Mouse (Mus musculus) brain, embryonic 14.5 days (tissue): ENCODE data around the gene Gsn. TPM values are rescaled to one million over a fixed set of nuclear protein-coding genes. Genes with fewer than 3 reads are reported as not detected.
A peak's percentile ranks its signal among the peaks of the same experiment; 100 is the strongest.

Source experiments
- DNase-seq: peaks from one replicate; pipeline ENCODE4 v3.0.0-alpha.2; 2011; ENCODE audit warnings: low read depth
- CTCF ChIP-seq: fragments of 200-500 bp; IDR thresholded peaks from 2 replicates; pipeline ENCODE4 v1.5.1; 2012; ENCODE audit warnings: inconsistent platforms, mild to moderate bottlenecking, moderate library complexity, borderline replicate concordance; ENCODE audit not compliant: insufficient read depth, insufficient read length; ENCODE audit errors: extremely low read depth
- POLR2A ChIP-seq: fragments of 200-500 bp; IDR thresholded peaks from 2 replicates; pipeline ENCODE4 v1.6.1; 2012; ENCODE audit warnings: mild to moderate bottlenecking, inconsistent platforms, borderline replicate concordance; ENCODE audit not compliant: poor library complexity, insufficient read depth, insufficient read length, severe bottlenecking; ENCODE audit errors: extremely low read depth
- polyA plus RNA-seq: library from polyadenylated mRNA; depleted of rRNA; stranded (reverse); fragments of >200 nt; gene quantifications from 2 replicates; pipeline ENCODE4 v1.2.3, GENCODE M21; 2012

Gene Gsn
- polyA plus RNA-seq, 1 experiment, result 26.6 TPM

DNA sequence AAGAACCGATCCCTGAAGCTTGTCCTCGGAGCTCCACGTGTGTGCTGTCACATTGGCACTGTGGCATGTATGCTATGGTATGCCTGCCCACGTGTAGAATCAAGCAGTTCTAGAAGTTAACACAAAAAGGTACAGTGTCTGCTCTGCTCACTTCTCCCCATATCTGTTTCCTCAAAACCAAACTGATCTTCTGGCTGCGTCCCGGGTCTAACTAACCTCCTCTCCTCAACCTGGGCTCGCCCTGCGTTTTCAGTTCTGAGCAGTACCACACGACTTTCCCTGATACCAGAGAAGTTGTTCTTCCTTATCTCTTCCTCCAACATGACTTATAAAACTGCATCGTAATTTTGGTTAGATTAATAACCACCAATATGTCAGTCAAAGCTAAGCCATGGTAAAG is 71.4 kb downstream of the Gsn start:
- DNase-seq, result no peak
- TF ChIP-seq CTCF (no peak), POLR2A (no peak)

DNA sequence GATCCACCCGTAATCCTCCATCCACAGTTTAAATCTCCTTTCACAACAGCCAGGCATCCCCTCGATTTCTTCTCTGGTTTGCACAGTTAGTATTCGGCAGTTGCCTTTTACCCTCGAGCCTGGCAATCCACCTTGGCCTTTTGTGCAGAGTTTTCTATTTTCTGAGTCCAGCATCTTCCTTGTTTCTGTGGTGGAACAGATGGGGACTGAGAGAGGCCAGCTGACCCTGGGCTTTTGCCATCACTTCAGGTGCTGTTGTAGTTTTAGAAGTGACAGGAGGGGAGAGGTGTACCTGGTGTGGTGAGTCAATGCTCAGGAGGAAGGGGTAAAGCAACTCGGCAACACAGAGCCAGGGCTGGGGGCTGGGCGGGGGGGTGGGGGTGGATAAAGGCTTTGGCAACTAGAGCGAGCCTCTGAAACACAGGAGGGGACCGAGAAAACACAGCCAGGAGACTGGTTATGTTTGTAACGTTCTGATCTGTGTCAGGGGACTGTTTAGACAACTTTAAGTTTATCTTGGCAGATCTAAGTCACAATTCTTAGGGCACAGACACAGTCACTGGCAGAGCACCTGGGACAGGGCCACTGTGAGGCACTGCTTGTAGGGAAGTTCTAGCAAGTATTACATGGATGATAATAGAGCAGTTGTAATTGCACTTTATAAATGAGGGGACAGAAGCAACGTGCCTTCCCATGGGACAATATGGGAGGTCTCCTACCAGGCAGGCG is 72.0 kb downstream of the Gsn start:
- TF ChIP-seq POLR2A, result no peak
- no peak for TF ChIP-seq CTCF
- no peak for DNase-seq

DNA sequence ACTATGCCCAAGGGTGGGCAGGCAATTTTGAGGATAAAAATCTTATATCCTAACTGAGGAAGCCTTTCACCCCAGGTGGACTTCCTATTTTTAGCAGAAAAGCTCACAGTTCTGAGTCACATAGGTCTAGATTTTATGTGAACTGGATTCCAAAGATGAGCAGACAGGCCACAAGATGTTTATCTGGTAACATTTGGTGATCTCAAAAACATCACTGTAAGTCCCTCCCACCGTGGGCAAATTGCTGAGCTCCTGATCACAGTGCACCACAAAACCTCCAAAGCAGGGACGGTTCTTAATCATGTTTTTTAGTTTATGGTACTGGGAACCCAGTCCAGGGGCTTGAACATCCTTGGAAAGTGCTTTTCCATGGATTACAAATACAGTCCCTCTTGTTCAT is 72.9 kb downstream of the Gsn start:
- DNase-seq, result no peak
- TF ChIP-seq CTCF (no peak), POLR2A (no peak)

DNA sequence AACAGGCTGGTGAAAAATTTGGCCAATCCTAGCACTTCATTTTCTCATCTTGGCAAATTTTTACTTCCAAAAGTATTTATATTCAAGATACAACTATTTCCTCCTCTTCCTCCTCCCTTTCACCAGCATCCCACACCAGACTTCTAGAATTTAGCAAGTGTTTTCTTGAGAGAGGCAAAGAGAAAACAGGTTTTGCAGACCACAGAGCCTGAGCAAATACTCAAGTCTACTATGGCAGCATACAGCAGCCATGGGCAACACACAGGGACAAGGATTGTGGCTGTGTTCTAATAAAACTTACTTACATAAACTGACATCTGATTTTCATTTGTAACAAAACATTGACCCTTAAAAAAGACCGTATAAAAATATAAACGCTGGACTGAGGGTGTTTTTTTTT is 75.0 kb downstream of the Gsn start:
- TF ChIP-seq POLR2A (no peak), CTCF (no peak)
- DNase-seq, result no peak

DNA sequence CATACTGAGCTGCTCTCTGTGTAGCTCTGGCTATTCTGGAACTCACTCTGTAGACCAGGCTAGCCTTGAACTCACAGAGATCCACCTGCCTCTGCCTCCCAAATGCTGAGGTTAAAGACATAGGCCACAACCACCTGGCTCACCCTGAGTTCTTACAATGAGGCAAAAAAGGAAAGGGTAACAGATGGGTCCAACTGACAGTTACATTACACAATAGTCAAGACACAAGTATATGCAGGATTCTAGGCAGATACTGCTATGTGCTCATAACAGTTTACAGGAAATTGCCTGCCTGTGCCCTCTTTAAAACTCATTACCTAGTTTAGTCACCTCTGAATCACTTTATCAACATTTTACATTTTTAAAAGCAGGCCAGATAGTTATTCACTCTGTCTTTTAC is 77.5 kb downstream of the Gsn start:
- no peak for DNase-seq

DNA sequence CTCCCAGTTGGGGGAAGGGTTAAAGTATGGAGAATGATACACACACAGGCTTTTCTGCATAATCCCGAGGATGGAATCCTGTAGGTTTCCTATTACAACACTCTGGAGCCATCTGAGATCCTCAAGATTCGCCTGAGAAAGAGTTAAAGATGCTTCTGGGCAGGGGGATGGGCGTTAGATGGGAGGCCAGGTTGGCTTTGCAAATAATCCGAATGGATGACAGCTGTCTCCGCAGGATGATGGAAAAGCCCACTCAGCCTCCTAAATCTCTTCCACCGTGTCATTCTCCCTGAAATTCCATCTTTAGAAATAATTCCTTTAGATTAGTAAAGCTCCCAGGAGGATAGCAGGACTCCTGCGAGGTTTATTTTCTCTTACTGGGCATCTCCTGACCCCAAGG is 79.4 kb downstream of the Gsn start:
- peak; percentile 11 for DNase-seq
- no peak for TF ChIP-seq CTCF
- TF ChIP-seq POLR2A, result no peak

More for the DNA sequence above, 77.5 kb downstream of the Gsn start:
- TF ChIP-seq CTCF, result no peak
- TF ChIP-seq POLR2A, result no peak

DNA sequence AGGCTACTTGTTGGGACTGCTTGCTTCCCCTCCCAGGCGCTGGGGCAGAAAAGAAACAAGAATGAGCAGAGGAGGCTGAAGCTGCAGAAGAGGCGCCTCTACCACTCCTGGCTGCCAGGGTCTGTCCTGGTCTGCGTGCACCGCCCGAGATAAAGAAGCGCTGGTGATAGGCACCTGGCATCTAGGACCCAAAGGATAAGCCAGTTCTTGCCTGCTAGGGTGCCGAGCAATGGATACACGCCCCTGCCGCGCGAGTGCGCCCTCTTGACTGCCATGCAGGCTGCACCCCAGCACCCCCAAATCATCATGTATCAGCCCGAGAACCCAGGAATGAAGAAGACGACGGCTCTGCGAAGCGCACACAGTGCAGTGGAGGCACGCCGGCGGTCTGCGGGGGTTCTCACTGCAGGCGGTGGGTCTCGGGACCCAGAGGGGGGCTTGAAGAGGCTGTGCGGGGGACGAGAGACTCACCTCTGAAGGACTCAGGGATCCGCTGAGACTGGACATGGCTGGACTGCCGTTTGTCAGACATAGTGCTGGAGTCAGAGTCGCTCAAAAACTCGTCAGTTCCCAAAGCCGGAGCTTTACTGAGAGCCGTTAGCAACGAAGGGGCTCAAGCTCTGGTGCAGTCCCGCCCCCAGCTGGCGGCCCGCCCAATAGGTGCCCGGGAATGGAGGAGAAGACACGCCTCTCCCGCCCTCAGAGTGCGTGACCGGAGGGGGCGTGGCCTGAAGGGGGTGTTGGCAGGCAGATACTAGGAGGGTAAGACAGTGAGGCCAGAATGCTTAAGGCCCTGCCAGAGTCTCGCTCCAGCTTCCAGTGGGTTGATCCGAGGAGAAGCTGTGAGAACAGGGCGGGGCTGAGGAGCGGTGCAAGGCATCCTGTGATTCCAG is 80.5 kb downstream of the Gsn start, which contains the start of gene Stom:
Gene Stom, minus strand, starts transcription at position 589 of the 893 bp plus-strand sequence.
- TF ChIP-seq POLR2A (0 out of 2 replicates have a peak, but pooled peaks have one; percentile 5), CTCF (no peak)
- DNase-seq, result peak; percentile 99

DNA sequence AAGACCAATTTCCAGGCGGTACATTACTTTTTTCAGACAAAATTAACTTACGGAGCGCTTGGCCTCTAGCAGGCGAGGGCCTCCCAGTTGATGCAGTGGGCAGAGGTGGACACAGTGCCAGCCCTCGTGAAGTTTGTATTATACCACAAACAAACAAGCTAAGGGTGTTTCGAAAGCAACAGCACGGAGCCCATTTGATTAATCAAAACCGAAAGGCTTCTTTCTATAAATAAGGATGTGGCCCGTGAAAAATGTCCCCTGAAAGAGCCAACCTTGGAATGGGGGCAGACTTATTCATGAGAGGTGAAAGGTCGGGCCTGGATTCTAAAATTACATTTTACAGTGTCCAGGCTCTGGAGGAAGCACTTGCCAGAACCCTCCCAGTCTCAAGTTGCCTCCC is 81.2 kb downstream of the Gsn start:
- no peak for TF ChIP-seq CTCF
- no peak for TF ChIP-seq POLR2A
- no peak for DNase-seq

DNA sequence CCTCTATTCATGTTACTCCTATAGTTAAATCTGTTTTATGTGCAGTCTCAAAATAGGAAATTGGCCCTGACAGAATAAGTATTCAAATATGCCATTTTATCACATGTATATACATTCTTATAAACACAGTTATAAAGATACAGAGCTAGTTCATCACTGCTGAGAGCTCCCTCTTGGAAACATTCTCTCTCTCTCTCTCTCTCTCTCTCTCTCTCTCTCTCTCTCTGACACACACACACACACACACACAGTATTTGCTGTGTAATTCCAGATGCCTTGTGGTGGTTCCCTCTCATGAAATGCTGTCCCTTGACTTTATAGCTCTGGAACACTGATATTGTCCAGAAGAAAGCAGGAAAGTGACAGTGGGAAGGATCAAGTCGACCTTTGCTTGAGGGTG is 81.9 kb downstream of the Gsn start:
- DNase-seq, result no peak
- TF ChIP-seq POLR2A (no peak), CTCF (no peak)

DNA sequence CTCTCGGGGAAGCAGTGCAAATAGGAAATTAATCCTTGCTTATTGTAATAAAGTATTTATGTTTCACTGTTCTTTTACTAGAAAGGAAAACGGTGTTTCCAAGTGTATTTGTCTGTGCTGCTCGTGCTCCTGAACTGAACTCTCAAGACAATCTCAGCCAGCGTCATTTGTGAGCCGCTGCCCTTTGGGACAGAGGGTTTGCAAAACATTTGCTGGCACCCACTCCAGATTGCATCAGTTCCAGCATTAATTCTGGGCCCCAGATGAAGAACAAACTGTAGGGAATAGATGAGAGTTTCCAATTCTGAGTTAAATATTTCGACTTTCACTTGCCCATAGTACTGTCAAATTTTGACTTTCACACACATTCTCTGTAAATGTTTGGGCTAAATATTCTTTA is 82.5 kb downstream of the Gsn start:
- TF ChIP-seq CTCF (no peak), POLR2A (no peak)

DNA sequence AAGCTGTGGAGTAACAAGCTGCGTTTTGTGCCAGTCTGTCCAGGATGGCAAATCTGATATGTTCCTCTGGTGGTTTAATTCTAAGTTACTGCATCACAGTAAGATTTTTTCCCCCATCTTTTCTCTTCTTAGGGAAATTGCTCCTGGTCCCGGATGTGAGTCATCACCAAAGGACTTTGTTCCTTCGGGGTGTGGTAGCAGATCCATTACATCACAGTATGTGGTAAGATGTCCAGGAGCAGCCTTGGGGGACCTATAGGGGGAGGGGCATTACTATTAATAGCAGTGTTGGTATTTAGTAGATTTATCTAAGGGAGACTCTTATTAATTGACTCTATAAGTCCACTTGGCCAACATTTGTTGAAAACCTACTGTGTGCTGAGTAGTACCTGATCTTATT is 86.4 kb downstream of the Gsn start:
- no peak for TF ChIP-seq CTCF
- TF ChIP-seq POLR2A, result no peak
- DNase-seq, result no peak

More for the DNA sequence above, 82.5 kb downstream of the Gsn start:
- no peak for DNase-seq
